Mouse (Mus musculus): ENCODE measurements around the gene 1110008L16Rik. TPM values are rescaled to one million over a fixed set of nuclear protein-coding genes. Genes with fewer than 3 reads are reported as not detected.
"Not testable (repeated sequence)": the region's sequence is repeated elsewhere in the genome, so short reads cannot be mapped to it uniquely, and the experiment has no call there.

Gene 1110008L16Rik
- total RNA-seq, 2 experiments from 2014 or later, result 5.9 to 7.9 TPM

DNA sequence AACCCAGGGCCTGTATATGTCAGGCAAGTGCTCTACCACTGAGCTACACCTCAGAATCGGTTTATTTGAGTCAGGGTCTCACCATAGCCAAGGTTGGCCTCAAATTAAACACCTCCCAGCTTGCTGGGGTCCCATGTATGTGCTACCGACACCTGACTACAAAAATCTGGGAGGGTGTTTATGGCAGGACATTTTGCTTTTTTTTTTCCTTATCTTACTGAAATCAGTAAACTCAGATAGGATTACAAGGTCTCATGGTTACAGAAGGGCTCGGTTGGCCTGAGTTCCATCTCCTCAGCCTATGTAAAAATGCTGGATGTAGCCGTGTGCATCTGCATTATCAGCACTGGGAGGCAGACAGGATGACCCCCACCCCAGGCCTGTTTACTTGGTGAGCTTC lies 29.4 kb downstream of the 1110008L16Rik start:
- intact Hi-C loops (cut with DNase I), result no loop called here
- no peak for DNase-seq (ENCODE audit: extremely low spot score in 1 of 2, low spot score in 2 of 2)

DNA sequence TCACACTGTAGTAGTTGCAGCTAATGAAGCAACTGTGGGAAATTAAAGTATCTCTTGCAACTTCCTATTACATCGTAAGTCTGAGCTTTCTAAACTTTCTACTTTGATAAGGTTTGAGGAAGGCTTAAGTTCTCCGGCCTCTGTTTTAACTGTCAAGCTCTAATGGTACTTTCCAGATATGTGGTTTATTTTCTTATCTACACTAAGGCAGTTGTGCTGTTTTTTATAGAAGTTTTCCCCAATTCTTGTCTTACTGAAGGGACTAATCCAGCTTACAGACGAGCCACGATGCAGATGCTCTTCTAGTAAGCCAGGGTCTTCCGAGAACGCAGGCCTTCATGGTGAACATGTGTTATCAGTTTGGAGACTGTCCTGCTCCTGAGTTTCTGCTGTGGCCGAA lies 30.0 kb downstream of the 1110008L16Rik start:
- no peak for DNase-seq (ENCODE audit: extremely low spot score in 1 of 2, low spot score in 2 of 2)
- intact Hi-C loops (cut with DNase I), result no loop called here

DNA sequence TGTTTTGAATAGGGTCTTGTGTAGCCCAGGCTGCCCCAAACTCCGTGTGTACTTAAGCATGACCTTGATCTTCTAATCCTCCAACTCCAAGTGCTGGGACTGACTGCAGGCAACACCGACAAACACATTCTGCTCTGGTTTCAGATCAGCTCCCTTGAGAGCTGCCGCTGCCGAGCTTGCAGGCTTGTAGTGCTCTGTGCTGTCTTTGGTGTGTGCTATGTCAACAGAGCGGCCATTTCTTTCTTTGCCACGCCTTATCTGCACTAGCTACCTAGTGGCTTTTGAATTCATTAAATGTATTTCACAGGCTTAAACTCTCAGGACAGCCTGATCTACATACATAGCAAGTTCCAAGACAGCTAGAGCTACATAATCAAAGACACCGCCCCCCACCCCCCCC lies 34.3 kb downstream of the 1110008L16Rik start:
- intact Hi-C loops (cut with DNase I), result no loop called here
- DNase-seq (ENCODE audit: extremely low spot score in 1 of 2, low spot score in 2 of 2), result no peak

DNA sequence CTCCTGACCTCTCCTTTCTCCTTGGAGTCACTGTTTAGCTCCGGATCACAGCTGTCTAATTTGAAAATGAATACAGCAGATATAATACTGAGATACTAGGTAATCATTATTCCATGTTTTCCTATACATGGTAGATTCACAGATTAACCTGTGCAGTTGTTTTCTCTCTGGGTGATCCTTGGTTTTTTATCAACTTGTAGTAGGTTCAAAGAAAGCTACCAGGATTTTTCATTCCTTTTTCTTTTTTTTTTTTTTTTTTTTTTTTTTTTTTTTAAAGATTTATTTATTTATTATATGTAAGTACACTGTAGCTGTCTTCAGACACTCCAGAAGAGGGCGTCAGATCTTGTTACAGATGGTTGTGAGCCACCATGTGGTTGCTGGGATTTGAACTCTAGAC lies 39.1 kb downstream of the 1110008L16Rik start:
- intact Hi-C loops (cut with DNase I); DNase-seq (ENCODE audit: extremely low spot score in 1 of 2, low spot score in 2 of 2): not testable (repeated sequence)

DNA sequence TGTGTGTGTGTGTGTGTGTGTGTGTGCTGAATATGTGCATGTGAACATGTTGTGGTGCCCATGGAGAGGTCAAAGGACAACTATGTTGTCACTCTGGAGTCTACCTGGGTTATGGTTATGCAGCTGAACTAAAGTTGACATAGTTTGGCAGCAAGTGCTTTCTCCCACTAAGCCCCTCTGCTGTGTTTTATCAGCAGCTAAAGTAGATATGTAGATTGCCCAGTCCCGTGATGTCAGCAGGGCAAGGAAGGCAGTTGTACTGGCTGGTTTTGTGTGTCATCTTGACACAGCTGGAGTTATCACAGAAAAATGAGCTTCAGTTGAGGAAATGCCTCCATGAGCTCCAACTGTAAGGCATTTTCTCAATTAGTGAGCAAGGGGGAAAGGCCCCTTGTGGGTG lies 43.7 kb downstream of the 1110008L16Rik start:
- intact Hi-C loops (cut with DNase I); DNase-seq (ENCODE audit: extremely low spot score in 1 of 2, low spot score in 2 of 2): not testable (repeated sequence)

DNA sequence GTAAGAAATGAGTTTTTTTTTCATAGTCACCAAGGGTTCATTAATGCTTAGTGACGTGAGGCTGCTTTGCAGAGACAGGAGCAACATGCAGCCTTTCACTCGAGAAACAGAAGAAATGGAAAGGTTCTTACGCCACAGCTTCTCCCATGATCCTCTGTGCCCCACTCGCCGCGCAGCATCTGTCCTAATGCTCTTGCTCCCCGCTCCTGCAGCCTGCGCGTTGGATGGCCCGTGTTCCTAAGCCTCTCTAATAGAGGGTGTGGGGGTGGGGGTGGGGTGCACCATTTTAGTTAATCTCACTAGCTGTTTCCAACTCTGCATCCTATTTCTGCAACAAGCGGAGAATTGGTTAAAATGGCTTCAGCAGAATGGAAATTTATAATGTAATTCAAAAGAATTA lies 44.6 kb downstream of the 1110008L16Rik start:
- intact Hi-C loops (cut with DNase I), result no loop called here
- DNase-seq (ENCODE audit: extremely low spot score in 1 of 2, low spot score in 2 of 2), result no peak

DNA sequence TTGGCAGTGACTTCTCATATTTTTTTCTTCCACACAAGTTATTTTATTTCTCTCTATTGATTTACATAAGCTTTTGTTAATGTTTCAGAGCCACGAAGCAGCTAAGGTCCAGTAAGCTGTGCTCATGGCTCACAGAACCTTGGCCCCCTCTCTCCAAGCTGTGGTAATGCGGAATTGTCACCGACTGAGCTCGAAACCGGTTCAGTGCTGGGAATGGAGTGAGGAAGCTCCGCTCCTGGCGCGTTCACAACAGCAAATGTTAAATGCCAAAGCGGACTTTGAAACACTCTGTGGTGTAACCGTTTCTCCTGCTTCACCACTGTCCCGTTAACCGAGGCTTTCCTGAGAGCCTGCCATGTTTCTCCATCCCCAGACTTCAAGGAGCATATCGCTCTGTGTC lies 45.2 kb downstream of the 1110008L16Rik start:
- intact Hi-C loops (cut with DNase I), result no loop called here
- DNase-seq (ENCODE audit: extremely low spot score in 1 of 2, low spot score in 2 of 2), result peak in 1 of 2 experiments; percentile 42

DNA sequence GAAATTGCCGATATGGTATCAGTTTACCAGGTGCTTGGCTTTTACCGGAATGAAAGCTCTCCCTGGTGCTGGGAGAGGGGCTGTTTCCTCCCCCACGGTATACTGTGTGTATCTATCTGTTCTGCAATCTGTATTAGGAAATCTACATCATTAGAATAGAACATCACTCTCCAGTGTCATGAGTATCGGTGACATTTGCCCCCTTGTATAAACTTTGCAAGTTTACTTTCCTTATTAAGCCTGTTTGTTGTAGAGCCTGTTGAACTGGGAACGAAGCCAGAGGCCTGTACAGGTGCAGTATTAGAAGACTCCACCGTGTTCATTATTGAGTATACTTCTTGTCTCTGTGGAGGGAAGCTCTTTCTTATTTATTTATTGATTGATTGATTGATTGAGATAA lies 54.0 kb downstream of the 1110008L16Rik start:
- intact Hi-C loops (cut with DNase I), result no loop called here
- no peak for DNase-seq (ENCODE audit: extremely low spot score in 1 of 2, low spot score in 2 of 2)

DNA sequence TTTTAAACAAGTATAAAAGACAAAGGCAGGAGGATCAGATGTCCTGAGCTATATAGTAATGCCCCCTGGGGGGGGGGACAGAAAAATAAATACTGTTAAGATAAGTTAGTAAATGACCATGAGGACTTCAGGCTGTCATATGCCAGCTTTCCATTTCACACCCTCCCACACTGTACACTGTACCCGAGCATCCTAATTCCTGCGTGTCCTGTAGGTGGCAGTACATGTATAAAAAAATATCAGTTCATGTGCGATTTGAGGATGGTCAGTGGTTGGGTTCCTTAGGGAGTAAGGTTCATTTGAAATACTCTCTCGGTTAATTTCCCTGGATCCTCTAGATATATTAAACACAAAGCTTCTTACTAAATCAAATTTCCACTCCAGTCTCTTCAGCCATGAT lies 55.5 kb downstream of the 1110008L16Rik start:
- no peak for DNase-seq (ENCODE audit: extremely low spot score in 1 of 2, low spot score in 2 of 2)
- intact Hi-C loops (cut with DNase I), result loop anchor here (1.0 kb wide), 1 partner anchor 144 kb away; no protein-coding TSS in a partner anchor

DNA sequence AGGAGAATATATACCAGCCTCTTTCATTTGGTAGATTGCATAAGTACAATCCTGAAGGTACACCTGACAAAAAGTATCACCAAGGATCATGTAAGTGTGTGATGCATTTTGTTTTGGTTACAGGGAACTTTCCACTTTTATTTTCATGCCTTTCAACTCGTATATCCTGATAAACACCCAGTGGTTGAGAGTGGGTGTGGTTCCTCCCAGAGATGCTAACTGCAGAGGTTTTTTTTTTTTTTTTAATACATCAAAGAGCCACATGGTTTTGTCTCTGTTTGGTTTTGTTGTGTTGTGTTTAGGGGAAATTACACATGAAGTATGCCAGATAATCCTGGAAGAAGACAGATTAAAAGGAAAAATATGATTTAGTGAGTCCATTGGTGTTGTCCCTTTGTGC lies 57.9 kb downstream of the 1110008L16Rik start:
- intact Hi-C loops (cut with DNase I), result no loop called here
- DNase-seq (ENCODE audit: extremely low spot score in 1 of 2, low spot score in 2 of 2), result no peak

DNA sequence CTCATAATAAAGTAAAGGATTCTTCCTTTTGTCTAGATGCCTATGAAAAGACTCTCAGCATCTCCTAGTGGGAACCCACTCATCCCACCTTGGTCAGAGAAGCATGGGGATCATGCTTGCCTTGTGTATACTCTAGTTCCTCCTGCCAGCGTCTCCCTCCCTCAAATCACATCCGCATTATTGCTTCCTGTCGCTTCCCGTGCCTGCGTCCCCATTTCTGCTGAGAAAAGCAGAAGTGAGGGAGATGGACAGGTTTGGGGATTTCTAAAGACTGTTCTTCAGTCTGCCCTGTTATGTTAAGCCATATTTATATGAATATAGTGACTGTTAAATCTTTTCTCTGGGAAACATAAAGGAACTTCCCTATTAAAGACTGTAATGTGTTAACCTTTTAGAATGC lies 61.6 kb downstream of the 1110008L16Rik start:
- intact Hi-C loops (cut with DNase I), result no loop called here

DNA sequence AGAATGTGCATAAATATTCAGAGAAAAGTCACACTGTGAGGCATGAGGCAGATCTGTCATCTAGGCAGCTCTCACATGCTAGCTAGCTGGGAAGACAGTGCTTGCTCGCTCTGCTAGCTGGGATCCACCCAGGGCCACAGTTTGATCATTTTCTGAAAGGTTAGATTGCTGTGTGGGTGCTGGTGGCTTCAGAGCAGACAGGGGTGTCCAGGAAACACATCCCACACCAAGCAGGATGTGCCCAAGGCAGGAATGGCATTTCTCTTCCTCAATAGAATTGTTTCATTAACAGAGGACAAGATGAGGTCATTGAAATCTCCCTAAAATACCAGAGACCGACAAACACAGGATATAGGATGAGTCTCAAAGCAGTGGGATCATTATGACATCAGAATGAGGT lies 65.7 kb downstream of the 1110008L16Rik start:
- no peak for DNase-seq (ENCODE audit: extremely low spot score in 1 of 2, low spot score in 2 of 2)
- intact Hi-C loops (cut with DNase I), result no loop called here

More for the DNA sequence above, 61.6 kb downstream of the 1110008L16Rik start:
- no peak for DNase-seq (ENCODE audit: extremely low spot score in 1 of 2, low spot score in 2 of 2)

DNA sequence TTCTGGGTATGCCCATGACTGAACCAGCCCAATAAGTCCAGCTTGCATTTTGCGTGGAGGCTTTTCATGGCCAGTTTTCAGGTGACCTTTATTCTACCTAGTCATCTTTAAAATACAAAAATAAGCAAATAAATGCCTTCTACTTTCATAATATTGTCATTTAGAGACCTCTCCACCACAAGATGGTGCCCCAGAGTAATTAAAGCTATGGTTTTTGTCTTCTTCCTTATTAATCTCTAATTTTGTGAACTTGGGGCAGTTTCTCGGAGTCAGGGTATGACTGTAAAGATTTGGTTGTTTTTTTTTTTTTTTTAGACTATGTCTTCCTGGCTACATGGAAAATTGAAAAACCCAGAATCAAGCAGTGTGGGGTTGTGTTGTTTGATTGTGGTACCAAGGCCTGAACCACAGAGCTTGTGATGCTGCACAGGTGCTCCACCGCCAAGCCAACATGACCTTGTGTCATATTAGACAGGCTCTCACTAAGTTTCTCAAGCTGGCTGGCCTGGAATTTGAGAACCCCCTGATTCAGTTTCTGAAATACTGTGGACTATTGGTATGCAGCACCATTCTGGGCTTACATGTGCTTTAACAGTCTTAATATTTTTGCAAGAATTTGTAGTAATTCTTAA lies 73.2 kb downstream of the 1110008L16Rik start:
- DNase-seq (ENCODE audit: extremely low spot score in 1 of 2, low spot score in 2 of 2), result no peak
- intact Hi-C loops (cut with DNase I), result loop anchor here (5.0 kb wide), 1 partner anchor 125 kb away; no protein-coding TSS in a partner anchor

DNA sequence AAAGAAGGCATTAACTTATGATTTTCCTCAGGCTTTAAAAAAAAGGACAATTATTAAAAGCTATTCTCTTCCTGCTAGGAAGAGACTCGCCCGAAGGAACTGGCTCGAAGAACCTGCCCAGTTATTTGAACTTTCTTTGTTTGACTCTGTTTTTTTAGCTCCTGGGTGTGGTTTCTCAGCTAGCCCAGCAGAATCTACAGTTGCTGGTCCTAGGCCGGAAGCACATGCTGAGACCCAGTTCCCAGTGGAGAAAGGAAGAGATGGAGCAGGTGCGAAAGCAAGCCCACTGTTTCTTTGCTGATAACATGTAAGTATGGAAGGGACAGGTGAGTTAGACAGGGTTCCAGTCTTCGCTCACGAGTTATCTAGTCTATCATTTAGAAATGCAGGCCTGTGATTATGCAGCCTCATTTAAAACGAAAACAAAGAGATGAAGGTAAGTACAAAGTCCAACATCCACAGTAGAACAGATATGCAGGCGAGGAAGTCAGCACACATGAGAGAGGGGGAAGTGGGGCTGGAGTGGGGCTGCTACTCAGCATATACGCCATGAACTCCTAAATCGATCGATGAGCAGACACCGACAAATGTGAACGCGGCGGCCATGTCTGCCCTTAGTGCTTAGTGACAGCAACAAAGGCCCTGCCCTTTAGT lies 77.7 kb downstream of the 1110008L16Rik start:
- intact Hi-C loops (cut with DNase I), result no loop called here

DNA sequence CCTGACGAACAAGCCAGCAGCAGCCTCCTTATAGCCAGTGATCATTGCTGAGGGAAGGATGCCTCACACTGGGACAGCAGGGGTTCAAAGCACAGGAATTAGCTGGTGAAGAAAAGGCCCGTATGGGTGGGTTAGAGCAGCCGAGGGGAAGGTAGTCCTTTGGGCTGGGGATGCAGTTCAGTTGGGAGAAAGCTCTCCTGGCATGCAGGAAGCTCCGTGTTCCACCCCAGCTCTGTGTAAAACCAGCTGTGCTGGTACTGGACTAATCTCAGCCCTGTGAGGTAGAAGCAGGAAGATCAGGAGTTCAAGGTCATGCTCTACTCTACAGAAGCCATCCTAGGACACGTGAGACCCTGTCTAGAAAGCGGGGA lies 78.2 kb downstream of the 1110008L16Rik start:
- DNase-seq (ENCODE audit: extremely low spot score in 1 of 2, low spot score in 2 of 2), result no peak
- intact Hi-C loops (cut with DNase I), result no loop called here

More for the DNA sequence above, 77.7 kb downstream of the 1110008L16Rik start:
- DNase-seq (ENCODE audit: extremely low spot score in 1 of 2, low spot score in 2 of 2), result peak in 1 of 2 experiments; percentile 67

DNA sequence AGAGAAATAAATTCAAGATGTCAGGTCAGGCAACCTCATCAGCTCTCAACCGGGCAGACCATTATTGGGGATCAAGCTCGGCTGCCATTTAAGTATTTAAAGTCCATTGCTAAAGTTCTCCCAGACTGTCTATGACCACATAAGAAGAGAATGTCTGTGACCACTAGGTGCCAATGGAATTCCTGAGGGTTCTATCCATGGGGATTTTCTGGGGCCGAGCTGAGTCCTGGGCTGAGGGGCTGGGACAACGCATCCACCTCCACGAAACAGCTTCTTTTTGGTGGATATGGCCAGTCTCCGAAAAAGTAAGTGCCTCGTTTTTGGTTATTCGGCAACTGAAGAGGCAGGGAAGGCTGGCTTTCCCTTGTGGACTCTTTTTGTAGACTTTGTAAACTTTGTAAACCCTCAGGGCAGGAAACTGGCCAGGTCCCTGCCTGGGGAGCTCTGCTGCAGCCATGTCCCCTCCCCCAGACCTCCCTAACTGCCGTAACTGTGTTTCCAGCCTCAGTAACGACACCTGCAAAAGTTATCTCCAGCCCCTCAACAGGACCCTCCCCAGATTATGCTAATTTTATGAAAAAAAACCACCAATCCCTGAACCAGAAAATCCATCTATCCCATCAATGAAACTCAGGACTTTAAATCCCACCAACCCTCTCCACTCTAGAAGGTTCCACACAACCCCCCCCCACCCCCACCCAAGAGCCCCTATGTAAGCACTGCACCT lies 84.8 kb downstream of the 1110008L16Rik start, which contains the start of gene Psma6:
TSS of gene Psma6 (plus strand) at position 200 of the 727 bp plus-strand sequence.
- no peak for DNase-seq (ENCODE audit: extremely low spot score in 1 of 2, low spot score in 2 of 2)
- intact Hi-C loops (cut with DNase I), result no loop called here

DNA sequence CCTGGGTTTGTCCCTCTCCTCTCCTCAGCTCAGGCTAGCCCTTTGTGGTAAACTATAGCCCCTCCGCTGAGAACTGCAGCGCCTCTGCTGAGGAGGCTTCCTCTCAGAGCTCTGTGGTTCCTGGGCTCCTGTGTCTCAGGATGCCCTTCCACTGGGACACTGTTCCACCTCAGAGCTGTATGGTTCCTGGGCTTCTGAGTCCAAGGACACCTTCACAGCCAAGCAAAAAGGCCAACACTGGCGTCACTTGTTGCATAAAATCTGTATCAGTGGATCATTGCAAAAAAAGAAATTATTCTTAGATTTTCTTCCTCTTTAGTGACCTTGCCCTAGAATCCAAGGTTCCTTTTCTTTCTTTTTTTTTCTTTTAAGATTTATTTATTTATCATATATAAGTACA lies 85.4 kb downstream of the 1110008L16Rik start:
- intact Hi-C loops (cut with DNase I), result no loop called here
- no peak for DNase-seq (ENCODE audit: extremely low spot score in 1 of 2, low spot score in 2 of 2)

DNA sequence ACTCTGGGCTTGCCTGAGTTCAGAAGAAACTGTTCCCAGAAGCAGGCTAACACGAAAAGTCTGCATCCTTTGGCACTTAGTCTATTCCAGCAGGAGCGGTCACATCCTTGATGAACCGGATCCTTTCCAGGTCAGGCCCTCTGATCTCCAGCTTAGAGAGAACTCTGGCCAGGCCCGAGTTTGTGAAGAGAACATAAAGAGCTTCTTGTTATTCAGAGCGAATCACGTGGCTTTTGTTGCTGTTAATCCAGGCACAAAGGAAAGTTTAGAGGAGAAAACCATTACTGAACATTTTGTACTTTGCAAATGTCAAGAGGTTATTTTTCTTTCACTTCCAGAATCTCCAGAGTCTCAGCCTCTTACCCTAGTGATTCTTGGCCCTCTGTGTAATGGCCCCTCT lies 86.6 kb downstream of the 1110008L16Rik start:
- intact Hi-C loops (cut with DNase I), result no loop called here
- peak in 1 of 2 experiments; percentile 35 for DNase-seq (ENCODE audit: extremely low spot score in 1 of 2, low spot score in 2 of 2)

DNA sequence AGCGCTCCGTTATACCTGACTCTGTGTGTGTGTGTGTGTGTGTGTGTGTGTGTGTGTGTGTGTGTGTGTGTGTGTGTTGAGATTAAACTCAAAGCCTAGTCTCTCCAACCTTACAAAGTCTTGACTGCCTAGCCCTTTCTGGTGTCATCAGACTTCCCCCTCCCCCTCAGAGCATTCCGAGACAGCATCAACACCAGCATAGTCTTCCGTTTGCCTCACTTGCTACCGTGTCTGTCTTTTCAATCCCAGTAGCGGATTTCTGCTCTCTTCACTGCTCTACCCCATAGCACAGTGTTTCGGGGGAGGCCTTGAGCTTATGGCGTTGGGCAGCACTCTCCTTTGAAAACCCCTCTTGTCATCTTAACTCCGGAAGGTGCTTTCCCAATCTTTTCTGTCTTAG lies 87.1 kb downstream of the 1110008L16Rik start:
- DNase-seq (ENCODE audit: extremely low spot score in 1 of 2, low spot score in 2 of 2), result no peak
- intact Hi-C loops (cut with DNase I), result no loop called here
